Mouse (Mus musculus) thymus, adult 2 months (tissue): ENCODE measurements at regions not wholly inside any gene's neighbourhood (a gene's known extent, or its start where the extent isn't known, plus 50 kb on each side); places are given as distances from the start of the nearest gene placed in this dataset.

ENCODE experiments used
- CTCF ChIP-seq: fragments of 200-500 bp; IDR thresholded peaks from 2 replicates; pipeline ENCODE4 v1.5.1; 2012; ENCODE audit warnings: mild to moderate bottlenecking, control low read depth, low read length, moderate library complexity, borderline replicate concordance; ENCODE audit not compliant: control insufficient read depth, poor library complexity, insufficient read depth; ENCODE audit errors: extremely low read depth
- POLR2A ChIP-seq: fragments of 200-500 bp; IDR thresholded peaks from 2 replicates; pipeline ENCODE4 v1.6.1; 2012; ENCODE audit warnings: mild to moderate bottlenecking, low read length, control low read depth, moderate library complexity; ENCODE audit not compliant: control insufficient read depth, poor library complexity, insufficient read depth; ENCODE audit errors: extremely low read depth

DNA sequence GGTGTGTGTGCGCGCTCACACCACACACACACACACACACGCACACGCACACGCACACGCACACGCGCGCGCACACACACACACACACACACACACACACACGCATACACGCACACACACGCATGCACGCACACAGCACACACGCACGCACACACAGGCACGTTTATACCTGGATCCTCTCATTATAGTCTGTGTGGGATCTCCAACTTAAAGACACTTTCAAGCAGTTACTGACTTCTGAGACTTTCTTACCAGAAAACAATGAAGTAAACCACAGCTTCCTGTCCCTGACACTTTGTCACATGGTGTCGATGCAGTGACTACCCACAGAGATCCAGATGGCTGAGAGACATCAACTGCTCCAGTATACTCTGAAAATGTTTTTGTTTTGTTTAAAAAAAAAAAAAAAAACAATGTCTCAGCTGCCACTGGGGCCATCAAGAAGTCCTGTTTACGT lies 68.9 kb downstream of the A730009L09Rik start:
- TF ChIP-seq POLR2A (no peak), CTCF (no peak)
